Mouse (Mus musculus) layer of hippocampus, postnatal 10 days (tissue): ENCODE results near the gene Madd. TPM values are rescaled to one million over a fixed set of nuclear protein-coding genes. Genes with fewer than 3 reads are reported as not detected.

ENCODE experiments used
- DNase-seq, 2 experiments: peaks; one replicate each; pipeline ENCODE4 v3.0.0; 2021; ENCODE audit warnings: low spot score in 2 of 2
- total RNA-seq, 2 experiments: library from RNA; stranded (reverse); gene quantifications; 2 replicates each; pipeline ENCODE4 v1.2.3; 2021

The Madd gene
- total RNA-seq, 2 experiments from 2014 or later = 170 to 180 TPM

- peak; percentile 95 to 96 for DNase-seq
These were observed 82.4 kb downstream of the Madd start for GRCm38 (mm10) chr2:91101124-91101740.

GRCm38 (mm10) chr2:91098156-91098555 lies 85.5 kb downstream of the Madd start:
- DNase-seq = no peak

GRCm38 (mm10) chr2:91097015-91097414 lies 86.6 kb downstream of the Madd start:
- DNase-seq = no peak

GRCm38 (mm10) chr2:91096524-91096923 lies 87.1 kb downstream of the Madd start:
- no peak for DNase-seq

- DNase-seq = no peak
These were observed 92.8 kb downstream of the Madd start for GRCm38 (mm10) chr2:91090827-91091226.

- no peak for DNase-seq
These were observed 93.4 kb downstream of the Madd start for GRCm38 (mm10) chr2:91090208-91090607.

- DNase-seq = no peak
These were observed 94.7 kb downstream of the Madd start for GRCm38 (mm10) chr2:91088987-91089386.

- DNase-seq = no peak
These were observed 96.2 kb downstream of the Madd start for GRCm38 (mm10) chr2:91087453-91087852.

Other genes with a start within 250 kb of the Madd start
- gene Celf1, start 243.5 kb downstream of the Madd start, total RNA-seq = 100 to 1,000 TPM; 109 to 116 TPM
- gene Rapsn, start 148.2 kb downstream of the Madd start, total RNA-seq = under 1 TPM in 1 of 2 experiments, not detected in 1; 0.57 TPM
- 100 to 1,000 TPM; 190 to 221 TPM for gene Psmc3, start 129.8 kb downstream of the Madd start, total RNA-seq
- 10 to 100 TPM; 26.4 to 28.9 TPM for gene Slc39a13, start 113.4 kb downstream of the Madd start, total RNA-seq
- gene Spi1, start 101.4 kb downstream of the Madd start, total RNA-seq = 1 to 10 TPM; 4.5 to 6.0 TPM
- under 1 TPM; 0.38 to 0.55 TPM for gene Mybpc3, start 65.7 kb downstream of the Madd start, total RNA-seq
- 1 to 10 TPM; 2.3 to 3.7 TPM for gene Nr1h3, start 19.0 kb upstream of the Madd start, total RNA-seq
- gene Acp2, start 19.0 kb upstream of the Madd start, total RNA-seq = 10 to 100 TPM; 47.3 to 55.0 TPM
- 1 to 10 TPM; 8.9 to 9.4 TPM for gene Ddb2, start 53.1 kb upstream of the Madd start, total RNA-seq
- 10 to 100 TPM; 24.2 to 33.2 TPM for gene Pacsin3, start 72.1 kb upstream of the Madd start, total RNA-seq
- gene Arfgap2, start 81.1 kb upstream of the Madd start, total RNA-seq = 10 to 100 TPM; 56.3 to 62.4 TPM